Mouse (Mus musculus): ENCODE data around the gene Zfp335. TPM values are rescaled to one million over a fixed set of nuclear protein-coding genes. Genes with fewer than 3 reads are reported as not detected.

The Zfp335 gene
- polyA plus RNA-seq, 1 experiment from 2014 or later = 10.5 TPM

DNA sequence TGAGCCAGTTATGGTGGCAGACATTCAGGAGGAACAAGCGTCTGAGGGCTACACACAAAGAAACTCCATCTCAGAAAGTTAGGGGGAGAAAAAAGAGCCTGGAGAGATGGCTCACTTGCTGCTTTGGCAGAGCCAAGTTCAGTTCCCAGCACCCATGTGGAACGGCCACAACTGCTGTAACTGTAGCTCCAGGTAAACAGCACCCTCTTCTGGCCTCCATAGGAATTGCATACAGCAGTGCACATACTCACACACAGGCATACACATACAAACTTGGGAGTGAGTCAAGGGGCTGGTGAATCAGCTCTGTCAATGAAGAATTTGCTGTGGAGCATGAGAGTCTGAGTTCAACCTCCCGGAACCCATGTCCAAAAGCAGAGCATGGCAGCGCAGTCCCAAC lies 5.5 kb downstream of the Zfp335 start:
- WGBS (ENCODE audit: insufficient replicate concordance) = 94% methylated on average over 4 of the region's 4 CpGs
- Histone ChIP-seq H3K4me1 (peaks cover 23% of the 10 kb centered on the region), H3K9me3 (replicated peaks) (peaks cover 9% of the 10 kb centered on the region), H3K4me3 (no peak overlapping the region), H3K9ac (no peak overlapping the region), H3K4me2 (no peak overlapping the region), H3K27ac (no peak overlapping the region), H3K36me3 (peaks cover 85% of the 10 kb centered on the region), H3K27me3 (replicated peaks) (no peaks in the 10 kb centered on the region)
- ATAC-seq = no peak

DNA sequence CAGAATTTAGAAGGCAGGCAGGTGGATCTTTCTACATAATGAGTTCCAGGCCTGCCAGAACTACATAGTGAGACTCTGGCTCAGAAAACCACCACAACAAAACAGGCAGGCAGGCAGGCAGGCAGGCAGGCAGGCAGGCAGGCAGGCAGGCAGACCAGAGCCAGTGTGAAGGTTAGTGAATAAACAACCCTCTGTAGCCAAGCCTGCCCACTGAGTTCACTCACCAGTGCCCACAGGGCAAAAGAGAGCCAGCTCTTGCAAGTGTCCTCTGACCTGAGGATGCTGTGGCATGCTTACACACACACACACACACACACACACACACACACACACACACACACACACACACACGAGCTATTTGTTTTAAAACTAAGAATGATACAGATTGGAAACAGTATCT lies 8.1 kb downstream of the Zfp335 start:
- Histone ChIP-seq H3K4me3 (no peak overlapping the region), H3K4me1 (peaks cover 12% of the 10 kb centered on the region), H3K27me3 (replicated peaks) (no peaks in the 10 kb centered on the region), H3K36me3 (peaks cover 100% of the 10 kb centered on the region), H3K27ac (no peak overlapping the region), H3K9ac (no peak overlapping the region), H3K9me3 (replicated peaks) (peaks cover 9% of the 10 kb centered on the region), H3K4me2 (no peak overlapping the region)
- WGBS (ENCODE audit: insufficient replicate concordance) = 64% methylated on average over 1 of the region's 1 CpGs
- ATAC-seq = no peak

DNA sequence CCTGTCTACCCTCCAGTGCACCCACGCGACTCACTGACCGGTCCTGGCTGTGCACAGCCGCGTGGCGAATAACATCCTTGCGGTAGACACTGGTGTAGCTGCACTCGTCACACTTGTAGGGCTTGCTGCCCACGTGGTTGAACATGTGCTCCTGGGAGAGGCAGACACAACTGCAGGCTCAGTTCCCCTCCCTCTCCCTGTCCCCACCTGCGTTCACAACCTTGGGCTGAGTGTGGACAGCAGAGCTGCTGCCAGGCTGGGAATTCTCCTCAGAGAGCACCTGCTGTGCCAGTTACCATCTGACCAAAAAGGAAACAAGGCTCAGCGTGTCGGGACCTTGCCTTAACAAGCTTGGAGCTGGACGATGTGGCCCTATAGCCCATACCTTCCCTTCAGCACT lies 10.2 kb downstream of the Zfp335 start:
- peaks cover 12% of the 10 kb centered on the region for H3K4me1 ChIP-seq
- no peak overlapping the region for H3K4me3 ChIP-seq
- H3K27me3 ChIP-seq (replicated peaks) = no peaks in the 10 kb centered on the region
- H3K36me3 ChIP-seq = peaks cover 100% of the 10 kb centered on the region
- H3K9me3 ChIP-seq (replicated peaks) = peaks cover 5% of the 10 kb centered on the region
- no peak overlapping the region for H3K27ac ChIP-seq
- WGBS (ENCODE audit: insufficient replicate concordance) = 84% methylated on average over 13 of the region's 13 CpGs
- H3K4me2 ChIP-seq = no peak overlapping the region
- H3K9ac ChIP-seq = no peak overlapping the region
- 0 out of 2 replicates have a peak, but pooled peaks have one; percentile 2 for ATAC-seq

DNA sequence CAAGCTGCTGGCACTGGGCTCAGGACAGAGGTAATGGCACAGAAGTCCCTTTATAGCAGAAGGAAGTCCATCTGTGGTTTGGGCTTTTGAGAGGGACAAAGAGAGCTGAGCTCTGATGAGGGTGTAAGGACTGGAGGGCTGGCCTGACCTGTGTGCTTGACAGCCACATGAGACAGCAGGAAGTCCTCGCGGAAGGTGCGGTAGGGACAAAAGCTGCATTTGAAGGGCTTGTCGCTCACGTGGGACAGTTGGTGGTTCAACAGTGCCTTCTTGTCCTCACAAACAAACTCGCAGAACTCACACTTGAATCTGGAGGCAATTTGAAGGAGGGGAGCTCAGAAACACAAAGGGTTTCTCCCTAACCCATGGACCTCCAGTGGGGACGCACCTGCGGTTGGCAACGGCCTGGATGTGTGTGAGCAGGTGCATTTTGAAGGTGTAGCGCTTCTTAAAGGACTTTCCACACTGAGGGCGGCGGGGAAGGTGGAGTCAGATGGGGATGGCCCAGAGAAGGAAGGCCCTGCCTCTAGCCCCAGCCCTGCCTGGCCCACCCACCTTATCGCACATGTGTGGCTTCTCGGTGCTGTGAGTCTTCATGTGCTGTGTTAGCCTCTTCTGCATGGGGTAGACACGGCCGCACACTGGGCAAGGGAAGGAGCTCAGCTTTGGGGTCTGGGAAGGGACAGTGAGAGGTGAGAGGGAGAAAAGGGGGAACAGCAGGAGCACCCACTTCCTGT lies 11.7 kb downstream of the Zfp335 start:
- H3K27me3 ChIP-seq (replicated peaks) = no peaks in the 10 kb centered on the region
- ATAC-seq = peak; percentile 46; the same call in 1 of the 2 replicates
- H3K9ac ChIP-seq = no peak overlapping the region
- no peak overlapping the region for H3K4me3 ChIP-seq
- H3K9me3 ChIP-seq (replicated peaks) = no peaks in the 10 kb centered on the region
- 79% methylated on average over 16 of the region's 16 CpGs for WGBS (ENCODE audit: insufficient replicate concordance)
- no peak overlapping the region for H3K4me2 ChIP-seq
- peaks cover 100% of the 10 kb centered on the region for H3K36me3 ChIP-seq
- H3K4me1 ChIP-seq = peaks cover 7% of the 10 kb centered on the region
- H3K27ac ChIP-seq = no peak overlapping the region

DNA sequence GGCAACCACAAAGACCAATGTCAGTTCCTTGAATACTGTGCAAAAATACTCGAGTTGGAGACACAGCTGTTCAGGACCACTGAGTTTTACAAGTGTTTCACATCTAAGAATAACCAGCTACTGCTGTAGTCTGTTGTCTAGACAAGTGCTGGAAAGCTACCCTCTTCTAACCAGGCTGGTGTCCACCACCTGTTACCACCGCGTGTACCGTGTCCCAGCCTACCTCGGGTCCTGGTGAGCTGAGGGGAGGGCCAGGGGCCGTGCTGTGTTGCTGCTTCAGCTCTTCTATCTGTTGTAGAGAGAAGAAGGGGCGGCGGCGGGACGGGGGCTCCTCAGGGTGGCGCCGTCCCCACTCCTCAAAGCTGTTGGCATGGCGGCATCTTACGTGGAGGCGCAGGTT lies 12.5 kb downstream of the Zfp335 start:
- no peaks in the 10 kb centered on the region for H3K27me3 ChIP-seq (replicated peaks)

DNA sequence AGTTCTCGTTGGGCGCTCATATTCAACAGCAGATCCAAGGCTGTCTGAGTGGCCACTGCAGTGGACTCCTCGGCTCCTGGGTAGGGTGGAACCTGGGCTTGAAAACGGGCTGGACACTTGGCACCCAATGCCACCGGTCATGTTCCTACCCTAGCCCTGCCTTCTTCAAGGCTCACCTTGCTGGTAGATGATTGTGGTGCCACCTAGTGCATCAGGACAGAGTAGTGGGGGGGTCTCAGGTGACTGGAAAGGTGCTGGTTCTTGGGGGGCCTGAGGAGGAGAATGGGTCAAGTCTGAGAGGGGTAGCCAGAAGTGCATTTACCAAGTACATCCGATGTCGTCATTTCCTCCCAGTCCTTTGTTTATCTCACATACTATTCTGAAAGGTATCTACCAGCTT lies 13.5 kb downstream of the Zfp335 start:
- Histone ChIP-seq H3K27me3 (replicated peaks) (no peaks in the 10 kb centered on the region), H3K4me2 (no peak overlapping the region), H3K4me3 (no peak overlapping the region), H3K27ac (no peak overlapping the region), H3K4me1 (peaks cover 5% of the 10 kb centered on the region; the same call in 1 of the 2 replicates), H3K9ac (no peak overlapping the region), H3K36me3 (peaks cover 100% of the 10 kb centered on the region), H3K9me3 (replicated peaks) (no peaks in the 10 kb centered on the region)
- ATAC-seq = no peak
- 87% methylated on average over 7 of the region's 7 CpGs for WGBS (ENCODE audit: insufficient replicate concordance)

More for the DNA sequence above, 12.5 kb downstream of the Zfp335 start:
- Histone ChIP-seq H3K27ac (no peak overlapping the region), H3K4me1 (peaks cover 5% of the 10 kb centered on the region; the same call in 1 of the 2 replicates), H3K4me2 (no peak overlapping the region), H3K36me3 (peaks cover 100% of the 10 kb centered on the region), H3K9me3 (replicated peaks) (no peaks in the 10 kb centered on the region), H3K4me3 (no peak overlapping the region), H3K9ac (no peak overlapping the region)
- WGBS (ENCODE audit: insufficient replicate concordance) = 89% methylated on average over 15 of the region's 15 CpGs
- ATAC-seq = no peak

DNA sequence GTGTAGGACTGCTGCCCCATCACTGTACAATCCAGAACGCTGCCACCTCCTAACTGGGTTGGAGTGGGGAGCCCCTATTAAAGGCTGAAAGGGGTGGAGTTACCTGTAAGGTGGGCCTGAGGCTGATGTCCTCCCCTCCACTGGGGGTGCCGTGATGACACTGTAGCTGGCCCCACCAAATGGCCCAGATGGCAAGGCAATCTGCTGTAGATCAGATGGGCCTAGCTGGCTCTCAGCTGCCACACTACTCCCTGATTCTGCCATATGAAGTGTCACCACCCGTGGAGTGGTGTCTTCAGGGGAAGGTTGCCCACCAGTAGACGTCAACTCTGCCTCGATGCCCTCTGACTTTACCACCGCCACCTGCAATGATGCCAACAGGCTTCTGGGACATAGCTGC lies 15.7 kb downstream of the Zfp335 start:
- H3K9ac ChIP-seq = no peak overlapping the region

DNA sequence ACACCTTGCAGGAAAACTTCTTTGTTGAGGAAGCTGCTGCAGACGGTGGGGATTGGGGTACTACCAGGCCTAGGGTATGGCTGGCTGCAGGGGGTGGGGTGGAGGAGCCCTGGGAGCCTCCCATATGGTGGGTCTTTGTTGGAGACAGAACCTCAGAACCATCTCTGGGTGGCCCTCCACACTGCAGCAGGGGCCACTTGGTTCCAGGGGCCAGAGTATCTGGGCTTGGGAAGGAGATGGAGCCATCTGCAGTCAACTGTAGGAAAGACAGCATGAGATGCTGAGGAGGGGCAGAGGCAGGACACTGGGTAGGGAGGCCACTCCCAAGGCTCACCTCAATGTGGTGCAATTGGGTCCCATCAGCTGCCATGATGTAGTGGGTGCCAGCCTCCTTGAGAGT lies 16.9 kb downstream of the Zfp335 start:
- no peak overlapping the region for H3K4me2 ChIP-seq
- no peak overlapping the region for H3K4me3 ChIP-seq
- WGBS (ENCODE audit: insufficient replicate concordance) = 79% methylated on average over 1 of the region's 1 CpGs
- H3K27me3 ChIP-seq (replicated peaks) = no peaks in the 10 kb centered on the region
- H3K9me3 ChIP-seq (replicated peaks) = no peaks in the 10 kb centered on the region
- H3K9ac ChIP-seq = no peak overlapping the region
- H3K27ac ChIP-seq = no peak overlapping the region
- ATAC-seq = no peak
- no peaks in the 10 kb centered on the region for H3K4me1 ChIP-seq
- peaks cover 100% of the 10 kb centered on the region for H3K36me3 ChIP-seq

More for the DNA sequence above, 15.7 kb downstream of the Zfp335 start:
- H3K27ac ChIP-seq = no peak overlapping the region
- no peaks in the 10 kb centered on the region for H3K9me3 ChIP-seq (replicated peaks)
- H3K27me3 ChIP-seq (replicated peaks) = no peaks in the 10 kb centered on the region
- H3K4me1 ChIP-seq = peaks cover 5% of the 10 kb centered on the region; the same call in 1 of the 2 replicates
- WGBS (ENCODE audit: insufficient replicate concordance) = 86% methylated on average over 6 of the region's 6 CpGs
- ATAC-seq = no peak
- peaks cover 100% of the 10 kb centered on the region for H3K36me3 ChIP-seq
- H3K4me3 ChIP-seq = no peak overlapping the region
- H3K4me2 ChIP-seq = no peak overlapping the region

DNA sequence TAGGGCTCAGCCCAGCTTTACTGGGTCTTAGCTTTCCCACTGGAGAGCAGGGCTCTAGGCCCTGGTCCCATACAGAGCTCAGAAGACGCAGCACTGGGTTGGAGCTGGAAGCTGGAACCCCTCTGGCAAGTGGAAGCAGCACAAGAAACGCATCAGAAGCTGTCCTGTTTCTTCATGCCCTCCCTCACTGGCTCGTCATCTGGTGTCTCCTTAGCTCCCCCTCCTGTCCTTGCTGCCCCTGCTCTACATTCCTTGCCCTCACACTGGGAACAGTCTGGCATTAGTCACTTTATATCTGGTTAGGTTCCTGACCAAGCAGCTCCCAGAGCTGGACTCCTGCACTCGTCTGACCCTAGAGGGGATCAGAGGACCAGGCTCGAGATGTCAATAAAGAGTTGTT lies 17.5 kb downstream of the Zfp335 start:
- Histone ChIP-seq H3K9ac (no peak overlapping the region), H3K4me3 (no peak overlapping the region), H3K27me3 (replicated peaks) (no peaks in the 10 kb centered on the region), H3K36me3 (peaks cover 100% of the 10 kb centered on the region), H3K4me2 (no peak overlapping the region), H3K27ac (no peak overlapping the region), H3K4me1 (no peaks in the 10 kb centered on the region), H3K9me3 (replicated peaks) (no peaks in the 10 kb centered on the region)
- WGBS (ENCODE audit: insufficient replicate concordance) = 70% methylated on average over 5 of the region's 5 CpGs
- ATAC-seq = no peak

DNA sequence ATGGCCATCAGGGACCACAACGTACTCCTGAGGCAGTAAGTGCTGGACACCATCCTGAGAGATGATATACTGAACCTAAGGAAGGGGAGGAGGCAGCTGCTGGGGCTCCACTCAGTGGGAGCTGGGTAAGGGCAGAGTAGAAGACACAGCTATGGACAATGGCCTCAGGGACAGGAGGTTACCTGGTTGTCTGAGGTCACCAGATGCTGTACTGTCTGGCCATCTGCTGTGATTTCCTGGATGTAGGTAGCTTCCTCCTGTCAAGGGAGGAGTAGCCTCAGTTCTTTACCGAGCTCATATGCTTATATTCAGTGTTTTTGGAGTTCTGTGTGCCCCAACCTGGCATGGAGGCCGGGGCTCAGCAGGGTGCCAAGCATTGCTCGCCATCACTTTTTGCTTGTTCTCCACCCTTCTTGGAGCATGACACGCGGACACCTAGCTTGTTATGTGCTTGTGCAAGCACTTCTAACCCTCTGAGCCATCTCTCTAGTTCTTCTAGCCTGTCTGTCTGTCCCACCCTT lies 18.8 kb downstream of the Zfp335 start:
- WGBS (ENCODE audit: insufficient replicate concordance) = 84% methylated on average over 6 of the region's 6 CpGs
- no peaks in the 10 kb centered on the region for H3K27me3 ChIP-seq (replicated peaks)
- ATAC-seq = no peak
- no peak overlapping the region for H3K4me2 ChIP-seq
- no peak overlapping the region for H3K4me3 ChIP-seq
- no peak overlapping the region for H3K9ac ChIP-seq
- peaks cover 100% of the 10 kb centered on the region for H3K36me3 ChIP-seq
- no peak overlapping the region for H3K27ac ChIP-seq
- H3K4me1 ChIP-seq = no peaks in the 10 kb centered on the region
- H3K9me3 ChIP-seq (replicated peaks) = no peaks in the 10 kb centered on the region

DNA sequence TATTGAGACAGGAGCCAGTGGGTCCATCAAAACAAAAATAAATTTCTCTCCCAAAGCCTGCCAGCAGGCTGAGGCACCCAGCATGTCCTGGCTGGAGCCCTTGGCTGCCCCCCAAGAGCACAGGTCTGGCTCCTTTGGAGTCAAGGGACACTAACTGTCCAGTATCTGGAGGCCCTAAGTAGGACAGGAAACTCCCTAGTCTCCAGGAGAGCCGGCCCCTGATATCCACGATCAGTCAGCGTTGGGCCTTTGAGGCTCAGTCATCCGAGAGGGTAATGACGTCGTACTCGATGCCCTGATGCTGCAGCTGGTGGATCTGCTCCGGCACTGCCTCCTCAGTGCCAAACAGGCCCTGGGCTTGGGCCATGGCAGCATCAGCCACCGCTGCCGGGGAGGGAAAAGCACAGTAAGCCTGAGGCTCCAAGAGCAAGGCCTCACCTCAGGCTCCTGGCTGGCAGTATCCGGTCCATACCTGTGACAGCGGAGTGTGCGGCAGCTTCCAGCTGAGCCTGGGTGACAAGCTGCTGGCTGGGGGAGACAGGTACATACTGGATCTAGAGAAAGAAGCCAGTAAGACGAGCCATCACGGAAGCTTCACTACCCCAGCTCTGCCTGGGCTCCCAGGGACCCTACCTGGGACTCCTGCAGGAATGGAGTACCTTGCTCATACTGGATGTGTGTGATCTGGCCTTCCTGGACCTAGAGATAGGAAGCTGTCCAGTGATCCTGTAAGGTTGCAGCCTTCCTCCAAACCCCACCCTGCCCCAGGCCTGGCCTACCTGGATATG lies 19.5 kb downstream of the Zfp335 start:
- ATAC-seq = no peak
- Histone ChIP-seq H3K27me3 (replicated peaks) (no peaks in the 10 kb centered on the region), H3K4me3 (no peak overlapping the region), H3K9ac (no peak overlapping the region), H3K4me1 (no peaks in the 10 kb centered on the region), H3K4me2 (no peak overlapping the region), H3K36me3 (peaks cover 100% of the 10 kb centered on the region), H3K9me3 (replicated peaks) (no peaks in the 10 kb centered on the region), H3K27ac (no peak overlapping the region)
- 86% methylated on average over 15 of the region's 15 CpGs for WGBS (ENCODE audit: insufficient replicate concordance)

Measured in liver, embryonic 12.5 days (tissue).